Mouse (Mus musculus) intestine, postnatal 0 days (tissue): Measurements from ENCODE around the gene Rab27a. TPM values are rescaled to one million over a fixed set of nuclear protein-coding genes. Genes with fewer than 3 reads are reported as not detected.
"Not testable (repeated sequence)": the region's sequence is repeated elsewhere in the genome, so short reads cannot be mapped to it uniquely, and the experiment has no call there.

Source experiments
- ATAC-seq: fragments of 200-750 bp; cut with Nextera tagmentation; 2 replicates; pipeline ENCODE4 v1.8.0; 2017; ENCODE audit warnings: mild to moderate bottlenecking, moderate TSS enrichment, moderate library complexity
- H3K27ac ChIP-seq: fragments of 300-500 bp; sonication (generic); 2 replicates; pipeline ENCODE4 v1.5.1; 2014; ENCODE audit warnings: mild to moderate bottlenecking, low read depth, low read length, moderate library complexity
- H3K27me3 ChIP-seq: fragments of 300-500 bp; sonication (generic); replicated peaks from 2 replicates; pipeline ENCODE4 v1.6.1; 2014; ENCODE audit warnings: low read length, mixed read lengths; ENCODE audit not compliant: control insufficient read depth, insufficient read depth
- H3K36me3 ChIP-seq: fragments of 300-500 bp; sonication (generic); 2 replicates; pipeline ENCODE4 v1.6.1; 2014; ENCODE audit warnings: mild to moderate bottlenecking, moderate library complexity; ENCODE audit not compliant: control insufficient read depth, insufficient read depth
- H3K4me1 ChIP-seq: fragments of 300-500 bp; sonication (generic); replicated peaks from 2 replicates; pipeline ENCODE4 v1.6.1; 2014; ENCODE audit warnings: antibody characterized with exemption, low read length, mixed read lengths; ENCODE audit not compliant: control insufficient read depth, insufficient read depth
- H3K4me2 ChIP-seq: fragments of 300-500 bp; sonication (generic); replicated peaks from 2 replicates; pipeline ENCODE4 v1.6.1; 2014; ENCODE audit warnings: low read depth, mild to moderate bottlenecking, moderate library complexity
- H3K4me3 ChIP-seq: fragments of 300-500 bp; sonication (generic); 2 replicates; pipeline ENCODE4 v1.5.1; 2014; ENCODE audit warnings: low read depth, low read length
- H3K9ac ChIP-seq: fragments of 300-500 bp; sonication (generic); 2 replicates; pipeline ENCODE4 v1.6.1; 2014; ENCODE audit warnings: mild to moderate bottlenecking, low read depth, low read length
- H3K9me3 ChIP-seq: fragments of 300-500 bp; sonication (generic); 2 replicates; pipeline ENCODE4 v1.6.1; 2016; ENCODE audit warnings: mixed run types; ENCODE audit not compliant: control insufficient read depth
- CTCF ChIP-seq: sonication (generic); IDR thresholded peaks from 2 replicates; pipeline ENCODE4 v1.5.1; 2016; ENCODE audit warnings: low read depth, mild to moderate bottlenecking, control low read depth, antibody characterized with exemption, moderate library complexity
- WGBS: fragments of 180-500 bp; shearing (Covaris S2); extraction: QIAGEN DNeasy Blood & Tissue Kit; methylation state at CpG from one replicate; pipeline ENCODE4 v1.1.7; 2014; 5-methylcytosine and 5-hydroxymethylcytosine counted together
- polyA plus RNA-seq: library from polyadenylated mRNA; unstranded; fragments of >200 nt; fragmentation: Nextera tagmentation; extraction: Ambion mirVana; gene quantifications from 2 replicates; pipeline ENCODE4 v1.2.1, GENCODE M21; 2015

Gene Rab27a
- polyA plus RNA-seq, 1 experiment from 2014 or later, result 5.7 TPM

GRCm38 (mm10) chr9:73103880-73104198, 59.2 kb downstream of the Rab27a start:
- Histone ChIP-seq H3K9ac (peak overlapping the region; percentile 45; the same call in 1 of the 2 replicates), H3K4me2 (peak overlapping the region; percentile 84), H3K27me3 (peaks cover 3% of the 10 kb centered on the region; the same call in 1 of the 2 replicates), H3K4me3 (peak overlapping the region; percentile 39), H3K9me3 (no peaks in the 10 kb centered on the region), H3K36me3 (no peaks in the 10 kb centered on the region), H3K27ac (no peak overlapping the region), H3K4me1 (peaks cover 5% of the 10 kb centered on the region; the same call in 1 of the 2 replicates)
- no peak for TF ChIP-seq CTCF
- ATAC-seq, result no peak
- 43% methylated on average over 5 of the region's 5 CpGs for WGBS

GRCm38 (mm10) chr9:73105141-73105540, 60.5 kb downstream of the Rab27a start:
- H3K36me3 ChIP-seq, result no peaks in the 10 kb centered on the region
- TF ChIP-seq CTCF, result no peak
- 71% methylated on average over 1 of the region's 1 CpGs for WGBS
- no peak for ATAC-seq
- no peak overlapping the region for H3K4me2 ChIP-seq
- no peak overlapping the region for H3K4me3 ChIP-seq
- no peaks in the 10 kb centered on the region for H3K9me3 ChIP-seq
- no peak overlapping the region for H3K9ac ChIP-seq
- H3K4me1 ChIP-seq, result peaks cover 5% of the 10 kb centered on the region; the same call in 1 of the 2 replicates
- no peak overlapping the region for H3K27ac ChIP-seq
- H3K27me3 ChIP-seq, result peaks cover 3% of the 10 kb centered on the region; the same call in 1 of the 2 replicates

GRCm38 (mm10) chr9:73105771-73106170, 61.1 kb downstream of the Rab27a start:
- Histone ChIP-seq H3K4me3 (no peak overlapping the region), H3K4me2 (no peak overlapping the region), H3K9me3 (no peaks in the 10 kb centered on the region), H3K4me1 (peaks cover 5% of the 10 kb centered on the region; the same call in 1 of the 2 replicates), H3K27me3 (peaks cover 3% of the 10 kb centered on the region; the same call in 1 of the 2 replicates), H3K9ac (no peak overlapping the region), H3K27ac (no peak overlapping the region), H3K36me3 (no peaks in the 10 kb centered on the region)
- ATAC-seq, result no peak
- no peak for TF ChIP-seq CTCF

GRCm38 (mm10) chr9:73112919-73113906, 68.6 kb downstream of the Rab27a start, which contains the start of gene Rsl24d1:
Gene Rsl24d1 (plus strand): TSS chr9:73113426.
- Histone ChIP-seq H3K9ac (peak within 1 kb of the TSS; percentile 83), H3K4me3 (peak within 1 kb of the TSS; percentile 92), H3K4me2 (peak within 1 kb of the TSS; percentile 82), H3K27me3 (no peaks in the 10 kb centered on the region), H3K9me3 (no peaks in the 10 kb centered on the region), H3K36me3 (peaks cover 28% of the 10 kb centered on the region; the same call in 1 of the 2 replicates), H3K4me1 (no peaks in the 10 kb centered on the region), H3K27ac (peak within 1 kb of the TSS; percentile 78)
- TF ChIP-seq CTCF, result no peak
- peak; percentile 95 for ATAC-seq
- under 1% methylated on average over 64 of the region's 64 CpGs for WGBS

GRCm38 (mm10) chr9:73116704-73117103, 72.0 kb downstream of the Rab27a start:
- peaks cover 46% of the 10 kb centered on the region for H3K36me3 ChIP-seq
- not testable (repeated sequence) for H3K4me1 ChIP-seq, H3K9ac ChIP-seq, H3K27ac ChIP-seq, ATAC-seq, H3K4me3 ChIP-seq, H3K9me3 ChIP-seq, H3K4me2 ChIP-seq, H3K27me3 ChIP-seq
- 90% methylated on average over 4 of the region's 6 CpGs for WGBS

- no peaks in the 10 kb centered on the region for H3K4me1 ChIP-seq
- no peak overlapping the region for H3K27ac ChIP-seq
- no peak overlapping the region for H3K4me3 ChIP-seq
- H3K36me3 ChIP-seq, result peaks cover 52% of the 10 kb centered on the region
- H3K9ac ChIP-seq, result no peak overlapping the region
- no peak overlapping the region for H3K4me2 ChIP-seq
- no peak for ATAC-seq
- TF ChIP-seq CTCF, result peak; percentile 54
- no peaks in the 10 kb centered on the region for H3K9me3 ChIP-seq
- H3K27me3 ChIP-seq, result no peaks in the 10 kb centered on the region
- 81% methylated on average over 4 of the region's 4 CpGs for WGBS
These were observed 73.4 kb downstream of the Rab27a start for GRCm38 (mm10) chr9:73118012-73118411.
